Mouse (Mus musculus): ENCODE data around the gene Vcp.

- no peak for TF ChIP-seq CTCF (IDR thresholded peaks at IDR 0.05; ENCODE audit: control insufficient read depth, insufficient read depth, insufficient replicate concordance, low read depth, low read length)
- no peak for TF ChIP-seq POLR2A (IDR thresholded peaks at IDR 0.05; ENCODE audit: control insufficient read depth, low read depth, low read length)
Measured at GRCm38 (mm10) chr4:42972952-42973351, 27.4 kb downstream of the Vcp start.
